Mouse (Mus musculus): ENCODE results near the gene Mul1.

Gene Mul1

DNA sequence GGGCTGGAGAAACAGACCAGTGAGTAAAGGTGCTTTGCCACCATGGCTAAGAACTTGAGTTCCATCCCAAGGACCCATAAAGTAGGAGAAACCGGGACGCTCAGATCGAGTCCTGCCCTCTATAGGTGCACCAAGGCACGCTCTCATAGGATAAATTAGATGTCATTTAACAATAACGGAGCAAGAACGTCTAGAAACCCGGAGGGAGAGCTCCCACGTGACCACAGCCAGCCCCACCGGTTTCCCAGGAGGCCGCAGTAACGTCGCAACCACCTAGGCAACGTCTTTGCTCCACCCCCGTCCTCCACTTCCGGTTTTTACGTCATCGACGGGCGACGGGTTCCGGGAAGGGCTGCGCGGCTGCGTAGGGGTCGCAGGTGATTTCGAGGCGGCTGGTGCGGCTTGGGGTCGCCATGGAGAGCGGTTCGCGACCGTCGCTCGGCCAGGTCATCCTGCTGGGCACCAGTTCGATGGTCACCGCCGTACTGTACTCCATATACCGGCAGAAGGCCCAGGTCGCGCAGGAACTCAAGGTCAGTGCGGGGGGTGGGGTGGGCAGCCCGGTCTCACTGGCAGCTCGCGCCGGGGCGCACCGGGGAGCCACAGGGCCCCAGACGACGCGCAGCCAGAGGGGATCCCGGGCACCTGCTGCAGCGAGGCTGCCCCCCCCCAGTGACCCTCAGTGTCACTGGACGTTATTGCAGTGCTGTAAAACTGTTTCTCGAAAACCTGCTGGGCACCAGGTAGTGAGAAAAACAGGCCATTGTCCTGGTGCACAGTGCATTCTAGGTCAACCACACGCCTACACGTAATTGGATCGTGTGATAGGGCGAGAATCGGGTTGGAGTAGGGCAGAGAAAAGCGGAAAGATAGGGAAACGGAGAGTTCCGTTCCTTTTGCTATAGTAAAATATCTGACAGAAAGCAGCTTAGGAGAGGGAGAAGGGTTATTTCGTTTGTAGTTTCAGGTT lies at the start of gene Mul1:
Gene Mul1 (plus strand): TSS at position 325 of the 970 bp plus-strand sequence.
- under 1% methylated on average over 64 of the region's 64 CpGs for WGBS

DNA sequence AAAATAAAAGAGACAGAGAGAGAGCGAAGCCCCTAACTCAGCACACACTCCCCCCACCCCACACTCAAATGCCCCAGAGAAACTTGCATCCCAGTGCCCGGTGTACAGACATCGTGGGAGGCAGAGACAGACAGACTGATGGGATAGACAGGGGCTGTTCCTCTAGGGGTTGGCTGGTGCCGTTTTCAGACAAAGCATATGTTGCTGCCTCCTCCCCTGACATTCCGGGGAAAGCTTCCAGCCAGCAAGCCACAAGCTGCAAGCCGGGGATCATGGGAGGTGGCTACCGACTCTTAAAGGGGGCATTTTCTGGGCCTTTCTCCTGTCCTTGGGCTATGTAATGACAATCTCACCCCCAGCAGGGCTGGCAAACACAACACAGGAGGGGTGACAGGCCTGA lies 40.8 kb upstream of the Mul1 start:
- 38% methylated on average over 7 of the region's 7 CpGs for WGBS

DNA sequence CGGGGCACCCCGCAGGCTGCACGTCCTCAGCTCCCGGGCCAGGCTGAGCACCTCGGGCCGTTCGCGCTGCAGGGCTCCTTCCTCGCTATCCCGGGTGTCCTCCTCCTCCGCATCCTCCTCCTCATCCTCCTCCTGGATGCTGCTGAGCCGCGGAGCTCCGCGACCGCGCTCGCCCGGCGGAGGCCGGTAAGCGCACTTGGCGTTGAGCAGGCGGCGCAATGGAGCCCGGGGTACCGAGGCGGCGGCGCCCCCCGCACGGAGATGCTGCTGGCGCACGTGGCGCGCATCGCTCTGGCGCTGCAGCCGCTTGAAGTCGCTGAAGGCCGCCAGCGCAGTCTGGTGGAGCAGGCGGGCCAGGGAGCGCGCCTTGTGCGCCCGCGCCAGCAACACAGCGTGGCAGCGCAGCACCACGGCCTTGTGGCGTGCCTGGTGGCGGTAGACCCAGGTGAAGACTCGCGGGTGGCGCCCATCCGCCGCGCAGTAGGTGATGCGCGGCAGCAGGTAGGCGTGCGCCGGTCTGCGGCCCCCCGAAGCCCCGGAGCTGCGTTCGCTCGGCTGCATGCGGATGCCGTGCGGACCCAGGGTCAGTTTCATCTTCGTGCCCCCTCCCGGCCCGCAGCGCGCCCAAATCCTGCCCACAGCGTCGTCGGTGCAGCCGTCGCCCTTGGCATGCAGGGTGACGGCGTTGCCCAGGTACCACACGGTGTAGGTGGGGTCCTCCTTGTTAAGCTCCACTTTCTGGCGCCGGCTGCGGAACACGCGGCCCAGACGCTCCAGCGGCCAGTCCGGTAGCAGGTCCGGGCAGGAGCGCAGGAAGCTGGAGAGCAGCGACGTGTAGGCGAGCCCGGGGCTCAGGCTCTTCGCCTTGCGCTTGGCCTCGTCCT lies 39.1 kb upstream of the Mul1 start:
- WGBS: 1% methylated on average over 98 of the region's 103 CpGs

DNA sequence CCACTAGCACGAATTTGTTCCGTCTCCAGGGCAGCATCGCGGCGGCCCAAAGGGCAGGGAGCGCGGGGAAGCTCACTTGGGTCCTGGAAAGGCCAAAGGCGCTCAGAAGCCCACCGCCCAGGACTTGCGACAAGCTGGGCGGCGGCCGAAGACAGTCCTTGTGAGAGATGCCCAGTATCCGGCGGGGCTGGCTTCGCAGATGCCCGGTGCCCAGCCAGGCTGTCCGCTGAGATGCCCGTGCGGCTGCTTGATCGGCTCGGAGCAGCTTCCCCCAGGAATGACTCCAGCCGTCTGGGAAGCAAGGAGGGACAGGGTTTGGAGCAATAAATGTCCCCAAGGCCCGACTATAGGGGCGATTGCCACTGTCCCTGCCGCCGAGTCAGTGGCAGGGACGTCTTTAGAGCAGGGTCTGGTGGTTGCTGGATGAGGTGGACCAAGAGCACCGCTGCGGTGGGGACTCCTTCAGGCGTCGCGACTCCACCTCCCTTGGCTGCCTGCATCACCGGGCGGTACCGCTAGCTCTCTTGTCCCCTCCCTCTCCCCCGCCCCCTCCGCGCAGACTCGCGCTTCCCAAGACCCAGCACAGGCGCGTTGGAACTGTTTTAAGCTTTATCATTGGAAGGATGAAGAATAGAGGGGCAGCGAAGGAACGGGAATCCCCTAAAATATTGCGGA lies 38.4 kb upstream of the Mul1 start, which contains the start of gene Fam43b:
Gene Fam43b (minus strand): TSS at position 558 of the 675 bp plus-strand sequence.
- 2% methylated on average over 46 of the region's 46 CpGs for WGBS

DNA sequence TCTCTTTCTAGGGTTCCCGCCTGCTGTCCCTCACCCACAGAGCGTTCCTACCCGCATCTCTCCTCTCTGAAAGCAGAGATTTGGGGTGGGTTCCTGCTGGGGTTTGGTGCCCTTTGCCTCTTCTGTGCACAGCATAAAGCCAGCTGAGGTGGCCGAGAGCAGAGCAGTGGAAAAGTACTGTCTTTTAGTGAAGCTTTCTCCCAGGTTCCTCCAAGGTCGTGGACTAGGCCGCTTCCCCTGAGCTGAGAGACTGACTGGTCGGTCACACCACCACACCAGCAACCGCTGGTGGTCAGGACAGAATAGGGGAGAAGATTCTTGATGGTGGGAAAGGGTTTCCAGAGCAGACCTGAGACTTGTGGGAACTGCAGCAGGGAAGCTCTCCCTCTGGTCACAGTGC lies 37.8 kb upstream of the Mul1 start:
- WGBS: 13% methylated on average over 8 of the region's 8 CpGs

DNA sequence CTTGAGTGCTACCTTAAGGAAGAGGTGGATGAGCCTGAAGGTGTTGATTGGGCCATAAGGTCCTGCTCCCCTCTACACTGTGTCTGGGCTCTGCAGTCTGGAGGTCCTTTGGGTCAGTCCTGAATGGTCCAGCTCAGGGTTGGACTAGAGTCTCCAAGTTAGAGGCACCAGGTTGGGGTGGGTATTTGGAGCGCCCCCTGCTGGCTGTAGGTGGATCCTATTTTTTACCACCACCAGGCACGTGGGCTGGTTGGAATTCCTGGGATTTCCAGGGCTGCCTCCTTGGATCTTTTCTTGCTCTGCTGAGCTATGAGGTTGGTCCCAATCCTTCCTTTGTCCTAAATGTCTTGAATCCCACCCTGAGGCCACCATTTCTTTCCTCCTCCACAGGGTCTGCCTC lies 29.7 kb upstream of the Mul1 start:
- WGBS: 3% methylated on average over 2 of the region's 2 CpGs

DNA sequence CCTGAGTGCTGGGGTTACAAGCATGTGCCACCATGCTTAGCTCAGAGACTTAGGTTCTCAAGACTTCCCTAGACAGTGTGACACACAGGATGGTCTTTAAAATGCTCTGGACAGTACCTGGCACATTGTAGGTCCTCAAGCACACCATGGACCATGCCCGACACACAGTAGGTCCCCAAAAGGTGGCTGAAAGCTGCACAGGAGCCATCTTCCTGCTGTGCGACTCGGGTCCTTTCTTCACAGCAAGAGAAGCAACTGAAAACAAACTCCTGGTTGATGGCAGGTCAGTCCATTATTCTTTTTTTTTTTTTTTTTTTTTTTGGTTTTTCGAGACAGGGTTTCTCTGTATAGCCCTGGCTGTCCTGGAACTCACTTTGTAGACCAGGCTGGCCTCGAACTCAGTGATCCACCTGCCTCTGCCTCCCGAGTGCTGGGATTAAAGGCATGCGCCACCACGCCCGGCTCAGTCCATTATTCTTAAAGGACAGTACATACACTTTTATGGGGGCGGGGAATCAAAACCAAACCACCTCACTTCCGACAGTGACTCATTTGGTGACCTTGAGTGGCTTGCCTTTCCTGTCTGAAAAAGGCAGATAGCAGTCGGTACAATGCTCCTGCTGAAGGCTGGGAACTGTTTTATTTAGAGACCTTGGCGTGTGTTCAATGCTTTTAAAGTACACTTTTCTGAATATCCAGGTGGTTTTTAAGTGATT lies 26.8 kb upstream of the Mul1 start:
- 72% methylated on average over 12 of the region's 13 CpGs for WGBS

DNA sequence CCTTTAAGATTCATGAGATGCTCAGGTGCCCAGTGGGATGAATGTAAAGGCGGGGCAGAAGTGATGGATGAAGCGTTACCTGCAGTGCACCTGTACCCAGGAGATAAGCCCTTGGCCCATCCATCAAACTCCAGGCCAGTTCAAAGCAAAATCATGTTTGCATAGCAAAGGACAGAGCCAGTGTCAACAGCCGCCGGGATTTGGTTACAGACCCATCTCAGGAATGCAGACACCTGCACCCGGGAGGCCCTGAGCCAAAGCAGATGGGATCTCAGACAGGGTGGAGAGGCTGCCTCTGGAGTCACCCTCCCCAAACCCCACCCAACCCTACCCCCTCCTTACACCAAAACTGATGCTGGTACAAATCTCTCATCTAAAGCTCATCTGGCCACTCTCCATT lies 23.5 kb upstream of the Mul1 start:
- WGBS: 44% methylated on average over 5 of the region's 5 CpGs

DNA sequence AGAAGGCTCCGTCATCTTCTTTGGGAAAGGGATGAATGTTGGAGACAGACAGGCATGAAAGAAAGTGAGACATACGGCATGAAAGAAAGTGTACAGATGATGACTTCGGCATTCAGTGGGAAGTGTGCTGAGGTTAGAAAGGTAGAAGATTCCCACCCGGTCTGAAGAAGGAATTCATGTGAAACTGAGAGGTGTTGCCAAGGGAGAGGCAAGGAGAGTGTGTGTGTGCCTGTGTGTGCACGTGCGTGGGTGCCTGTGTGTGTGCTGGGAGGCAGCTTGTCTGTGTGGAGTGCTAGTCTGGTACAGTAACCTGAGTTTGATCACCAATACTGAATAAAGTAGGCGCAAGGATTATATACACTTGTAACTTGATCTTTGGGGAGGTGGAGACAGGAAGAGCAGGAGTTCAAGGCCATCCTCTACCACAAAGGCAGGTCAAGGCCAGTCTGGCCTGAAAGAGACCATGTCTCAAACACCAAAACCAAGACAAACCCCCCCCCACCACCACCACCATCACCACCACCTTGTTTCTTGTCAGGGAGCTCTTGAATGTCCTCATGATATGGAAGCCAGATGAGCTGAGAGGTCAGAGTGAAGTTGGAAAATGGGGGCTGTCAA lies 22.9 kb upstream of the Mul1 start:
- 52% methylated on average over 7 of the region's 7 CpGs for WGBS

DNA sequence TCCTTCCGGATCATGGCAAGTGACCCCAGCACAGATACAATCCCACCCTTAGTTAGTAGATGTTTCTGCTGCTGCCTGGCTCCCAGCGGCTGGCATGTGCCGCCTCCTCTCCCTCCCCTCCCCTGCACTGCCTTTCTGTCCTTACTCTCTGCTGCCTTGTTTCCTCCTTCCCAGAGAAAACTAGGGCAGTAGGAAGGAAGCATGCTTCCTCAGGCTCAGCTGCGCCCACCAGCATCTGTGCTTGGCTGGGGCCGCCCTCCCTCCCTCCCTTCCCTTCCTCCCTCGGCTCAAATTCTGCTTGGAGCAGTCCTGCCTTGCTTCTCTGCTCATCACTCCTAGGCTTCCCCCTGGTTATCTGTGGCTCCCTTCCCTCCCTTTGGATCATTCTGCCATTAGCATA lies 19.7 kb upstream of the Mul1 start:
- 3% methylated on average over 6 of the region's 6 CpGs for WGBS

DNA sequence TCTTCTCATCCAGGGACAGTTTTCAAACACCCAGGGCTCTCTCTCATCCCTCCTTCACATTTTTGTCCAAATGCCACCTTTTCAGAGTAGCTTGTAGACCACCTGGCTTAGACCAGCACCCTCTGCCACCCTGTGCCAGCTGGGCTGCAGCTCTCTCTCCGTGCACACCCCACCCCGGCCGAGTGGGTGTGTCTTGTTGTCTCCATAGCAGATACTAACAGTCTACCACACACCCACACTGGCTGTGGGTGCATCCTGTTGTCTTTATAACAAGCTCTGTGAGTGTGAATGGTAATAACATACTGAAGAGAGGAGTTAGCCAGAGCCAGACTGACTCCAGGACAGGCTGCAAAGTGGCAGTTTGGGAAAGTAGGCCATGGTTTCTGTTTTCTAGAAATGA lies 18.5 kb upstream of the Mul1 start:
- WGBS: 51% methylated on average over 3 of the region's 3 CpGs

DNA sequence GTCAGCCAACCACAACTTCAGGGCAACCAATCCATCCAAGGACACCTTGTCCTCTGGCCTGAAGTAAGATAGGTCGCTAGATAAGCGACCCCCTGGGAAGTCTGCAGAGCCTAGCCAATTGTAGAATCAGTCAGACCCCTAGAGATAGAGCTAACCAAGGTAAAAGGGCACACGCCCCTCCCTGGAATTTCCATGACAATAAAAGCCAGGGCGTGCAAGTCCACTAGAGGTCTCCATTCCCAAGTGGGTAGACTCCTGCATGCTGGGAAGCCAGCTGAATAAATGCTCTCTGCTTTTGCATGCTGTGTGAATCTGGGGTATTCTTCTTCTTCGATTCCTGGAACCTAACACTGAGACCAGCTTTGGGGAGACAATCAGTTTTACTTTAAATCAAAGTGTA lies 18.1 kb upstream of the Mul1 start:
- 65% methylated on average over 5 of the region's 5 CpGs for WGBS

DNA sequence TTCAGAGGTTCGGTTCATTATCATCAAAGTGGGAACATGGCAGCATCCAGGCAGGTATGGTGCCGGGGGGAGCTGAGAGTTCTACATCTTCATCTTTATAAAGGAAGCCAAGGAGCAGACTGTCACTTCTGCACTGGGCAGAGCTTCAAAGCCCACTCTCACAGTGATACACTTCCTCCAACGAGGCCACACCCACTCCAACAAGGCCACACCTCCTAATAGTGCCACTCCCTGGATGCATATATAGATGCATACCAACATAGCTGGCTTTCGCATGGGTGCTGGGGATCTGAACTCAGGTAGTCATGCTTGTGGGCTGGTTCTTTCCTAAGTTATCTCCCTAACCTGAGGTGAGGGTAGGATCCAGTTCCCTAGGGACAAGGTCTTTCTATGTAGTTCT lies 16.6 kb upstream of the Mul1 start:
- WGBS: 73% methylated on average over 4 of the region's 4 CpGs

DNA sequence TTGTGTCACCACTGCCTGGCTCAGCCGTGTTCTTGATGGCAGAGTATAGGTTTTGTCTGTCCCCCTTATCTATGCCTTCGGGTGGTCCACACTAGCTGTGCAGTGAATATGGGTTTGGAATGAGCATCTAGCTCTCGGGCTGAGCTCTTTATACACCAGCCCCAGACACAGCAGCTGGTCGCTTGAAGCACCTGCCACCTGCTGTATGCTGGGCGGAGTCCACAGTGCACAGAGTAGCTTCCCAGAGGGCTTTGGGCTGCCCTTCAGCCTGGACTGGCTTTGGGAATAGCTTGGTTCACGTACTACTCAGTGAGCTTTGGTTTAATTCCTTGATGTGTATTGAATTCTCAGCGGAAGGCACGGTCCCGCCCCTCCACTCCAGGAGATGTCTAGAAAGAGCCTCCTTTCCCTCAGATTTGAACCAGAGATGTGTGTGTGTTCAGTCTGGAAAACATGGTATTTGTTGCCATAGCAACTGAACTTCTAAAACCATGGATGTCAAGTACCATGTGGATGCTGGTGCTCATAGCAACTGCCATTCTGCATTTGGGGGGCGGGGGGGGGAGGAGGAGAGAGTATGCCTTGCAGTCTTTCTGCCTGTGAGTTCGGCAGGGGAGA lies 16.0 kb upstream of the Mul1 start:
- WGBS: 39% methylated on average over 11 of the region's 11 CpGs

DNA sequence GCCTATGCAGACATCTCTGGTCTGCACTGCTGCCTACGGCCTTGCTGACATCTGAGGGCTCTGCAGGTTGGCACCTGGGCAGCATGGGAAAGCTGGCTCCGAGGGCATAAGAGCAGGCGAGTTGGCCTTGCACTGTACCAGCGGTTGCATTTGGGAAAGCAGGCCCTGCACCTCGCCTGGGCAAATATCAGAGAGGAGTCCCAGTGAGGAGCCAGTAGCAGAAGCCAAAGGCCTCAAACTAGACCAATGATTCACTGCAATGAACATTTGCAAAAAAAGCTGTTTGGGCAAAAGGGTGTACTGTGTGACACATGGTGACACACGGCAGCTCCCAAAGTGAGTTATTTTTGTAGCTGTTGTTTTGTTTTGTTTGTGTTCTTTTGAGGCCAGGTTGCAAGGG lies 9.4 kb upstream of the Mul1 start:
- WGBS: 84% methylated on average over 6 of the region's 6 CpGs

DNA sequence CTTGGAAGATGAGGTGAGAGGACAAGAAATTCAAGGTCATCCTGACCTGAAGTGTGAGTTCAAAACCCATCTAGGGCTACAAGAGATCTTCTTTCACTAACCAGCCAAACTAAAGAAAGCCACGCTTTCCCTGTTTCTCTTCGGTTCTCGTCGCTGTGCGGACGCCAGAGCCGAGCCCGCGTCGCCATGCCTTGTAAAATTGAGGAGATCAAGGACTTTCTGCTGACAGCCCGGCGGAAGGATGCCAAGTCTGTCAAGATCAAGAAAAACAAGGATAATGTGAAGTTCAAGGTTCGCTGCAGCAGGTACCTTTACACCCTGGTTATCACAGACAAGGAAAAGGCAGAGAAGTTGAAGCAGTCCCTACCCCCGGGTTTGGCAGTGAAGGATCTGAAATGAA lies 8.9 kb upstream of the Mul1 start:
- WGBS: 95% methylated on average over 14 of the region's 14 CpGs

DNA sequence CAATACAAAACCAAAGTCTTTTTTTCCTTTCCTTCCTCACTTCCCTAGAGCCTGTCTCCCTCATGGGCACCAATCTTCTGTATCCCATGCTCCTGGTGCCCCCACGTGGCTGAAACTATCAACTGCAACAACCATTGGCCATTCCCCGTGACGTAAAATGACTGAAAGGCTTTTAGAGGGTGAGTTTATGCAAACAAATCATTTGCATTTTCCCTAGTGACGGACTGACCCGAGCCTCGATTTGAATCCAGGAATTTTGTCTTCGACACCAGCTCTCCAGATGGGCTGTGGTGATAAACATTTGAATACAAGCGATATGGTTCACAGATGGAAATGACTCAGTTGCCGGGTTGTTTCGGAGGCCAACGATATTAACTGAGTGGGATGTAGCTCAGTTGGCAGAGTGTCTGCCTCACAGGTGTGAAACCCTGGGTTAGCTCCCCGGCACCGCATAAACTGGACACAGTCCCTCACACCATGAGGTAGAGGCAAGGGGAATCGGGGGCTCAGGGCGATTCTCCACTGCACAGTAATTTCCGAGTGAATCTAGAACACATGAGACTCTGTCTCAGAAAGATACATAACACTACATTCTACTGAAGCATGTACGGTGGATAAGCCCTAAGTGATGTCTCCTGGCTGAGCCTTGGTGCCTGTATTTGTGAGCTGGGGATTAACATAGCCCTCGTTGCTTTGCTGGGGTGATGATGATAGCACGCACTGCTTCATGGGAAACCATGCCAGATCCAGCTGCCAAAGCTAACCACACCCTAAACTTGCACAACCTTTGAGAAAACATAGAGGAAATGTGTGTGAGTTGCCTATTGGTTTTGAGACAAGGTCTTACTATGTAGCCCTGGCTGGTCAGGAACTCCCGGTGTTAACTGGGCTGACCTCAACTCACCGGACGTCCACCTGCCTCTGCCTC lies 7.4 kb upstream of the Mul1 start:
- 22% methylated on average over 22 of the region's 22 CpGs for WGBS

DNA sequence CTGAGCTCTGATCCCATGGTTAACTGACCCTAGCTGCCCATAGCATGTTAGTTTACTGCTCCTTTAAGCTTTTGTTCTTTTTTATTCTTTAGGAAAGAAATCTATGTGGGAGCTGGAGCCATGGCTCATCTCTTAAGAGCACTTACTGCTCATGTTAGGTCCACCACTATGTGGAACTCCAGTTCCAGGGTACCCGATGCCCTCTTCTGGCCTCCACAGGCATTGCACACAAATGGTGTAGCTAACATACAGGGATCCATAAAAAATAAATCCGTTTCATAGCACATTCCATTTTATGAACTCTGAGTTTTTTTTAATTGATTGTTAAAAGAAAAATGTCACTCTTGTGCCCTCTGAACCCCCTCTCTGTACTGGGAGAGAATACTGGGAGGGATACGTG lies 4.7 kb upstream of the Mul1 start:
- 40% methylated on average over 3 of the region's 3 CpGs for WGBS

DNA sequence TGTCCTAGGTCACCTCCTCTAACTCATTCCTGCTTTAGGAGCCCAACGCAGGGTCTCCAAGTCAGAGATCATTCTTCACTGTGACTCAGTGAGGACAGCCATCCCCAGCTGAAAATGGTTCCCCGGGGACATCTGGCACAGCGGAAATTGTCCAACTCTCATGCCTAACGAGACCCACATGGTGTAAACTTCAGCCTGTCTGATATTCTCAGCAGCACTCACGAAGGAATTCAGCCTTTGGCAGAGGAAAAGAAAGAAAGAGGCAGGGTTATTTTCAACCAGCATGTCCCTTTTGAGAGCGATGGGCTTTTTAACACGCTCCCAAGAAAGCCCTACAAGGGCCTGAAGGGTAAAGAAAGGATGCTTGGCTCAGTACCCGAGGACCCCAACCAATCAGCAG lies 3.1 kb upstream of the Mul1 start:
- 37% methylated on average over 8 of the region's 8 CpGs for WGBS

All from cerebral cortex, adult 2 months (tissue).